Mouse (Mus musculus) ES-Bruce4 (cell line): Measurements from ENCODE around the gene Gm28372. TPM values are rescaled to one million over a fixed set of nuclear protein-coding genes. Genes with fewer than 3 reads are reported as not detected.

Experiments used
- H3K27ac ChIP-seq: 2 replicates; pipeline ENCODE4 v1.5.1; 2012; ENCODE audit warnings: low read length, inconsistent platforms; ENCODE audit not compliant: insufficient read depth
- H3K27me3 ChIP-seq: 2 replicates; pipeline ENCODE4 v1.6.1; 2012; ENCODE audit warnings: mild to moderate bottlenecking, low read length, inconsistent platforms; ENCODE audit not compliant: control insufficient read depth, poor library complexity, insufficient read depth, severe bottlenecking
- H3K36me3 ChIP-seq: 2 replicates; pipeline ENCODE4 v1.6.1; 2012; ENCODE audit warnings: inconsistent platforms, mild to moderate bottlenecking, low read length, moderate library complexity; ENCODE audit not compliant: control insufficient read depth, poor library complexity, insufficient read depth, severe bottlenecking
- H3K4me1 ChIP-seq: one replicate; pipeline ENCODE4 v1.8.1; 2011; ENCODE audit warnings: low read length; ENCODE audit not compliant: control insufficient read depth, insufficient read depth
- H3K4me3 ChIP-seq: 2 replicates; pipeline ENCODE4 v1.5.1; 2011; ENCODE audit warnings: low read depth, mild to moderate bottlenecking, low read length
- H3K9ac ChIP-seq: 2 replicates; pipeline ENCODE4 v1.6.1; 2012; ENCODE audit warnings: low read depth, mild to moderate bottlenecking, inconsistent platforms; ENCODE audit not compliant: poor library complexity, severe bottlenecking
- H3K9me3 ChIP-seq: replicated peaks from 2 replicates; pipeline ENCODE4 v1.6.1; 2012; ENCODE audit warnings: mild to moderate bottlenecking, low read length, inconsistent platforms; ENCODE audit not compliant: control insufficient read depth, poor library complexity, insufficient read depth, severe bottlenecking
- CTCF ChIP-seq: IDR thresholded peaks from one replicate; pipeline ENCODE4 v1.8.1; 2011; ENCODE audit warnings: low read depth, low read length
- EP300 ChIP-seq: IDR thresholded peaks from 2 replicates; pipeline ENCODE4 v1.6.1; 2011; ENCODE audit warnings: low read depth, low read length; ENCODE audit not compliant: insufficient read depth
- POLR2A ChIP-seq: IDR thresholded peaks from one replicate; pipeline ENCODE4 v1.8.1; 2011; ENCODE audit warnings: low read length; ENCODE audit not compliant: insufficient read depth
- polyA plus RNA-seq: library from polyadenylated mRNA; stranded (reverse); fragments of >200 nt; gene quantifications from 2 replicates; pipeline ENCODE4 v1.2.4, GENCODE M21; 2011; ENCODE audit warnings: low read depth; ENCODE audit not compliant: missing spikeins, insufficient read depth, insufficient read length

Gm28372 gene
- polyA plus RNA-seq, 1 experiment = not detected

GRCm38 (mm10) chr2:130430484-130430883 is 25.4 kb downstream of the Gm28372 start:
- Histone ChIP-seq H3K9ac (no peak overlapping the region), H3K36me3 (peaks cover 3% of the 10 kb centered on the region; the same call in 1 of the 2 replicates), H3K9me3 (no peaks in the 10 kb centered on the region), H3K27me3 (no peaks in the 10 kb centered on the region), H3K4me1 (no peaks in the 10 kb centered on the region), H3K27ac (no peak overlapping the region), H3K4me3 (no peak overlapping the region)
- no peak for TF ChIP-seq EP300
- TF ChIP-seq POLR2A = no peak
- TF ChIP-seq CTCF = no peak

- H3K36me3 ChIP-seq = peaks cover 3% of the 10 kb centered on the region; the same call in 1 of the 2 replicates
- no peak overlapping the region for H3K27ac ChIP-seq
- no peaks in the 10 kb centered on the region for H3K9me3 ChIP-seq
- H3K27me3 ChIP-seq = no peaks in the 10 kb centered on the region
- no peaks in the 10 kb centered on the region for H3K4me1 ChIP-seq
- no peak overlapping the region for H3K4me3 ChIP-seq
- TF ChIP-seq EP300 (no peak), POLR2A (no peak)
- no peak overlapping the region for H3K9ac ChIP-seq
Observed at GRCm38 (mm10) chr2:130432157-130432556, 27.1 kb downstream of the Gm28372 start.

- no peak overlapping the region for H3K27ac ChIP-seq
- no peaks in the 10 kb centered on the region for H3K9me3 ChIP-seq
- TF ChIP-seq CTCF (peak; percentile 56), EP300 (no peak)
- no peaks in the 10 kb centered on the region for H3K27me3 ChIP-seq
- no peaks in the 10 kb centered on the region for H3K4me1 ChIP-seq
- H3K36me3 ChIP-seq = peaks cover 3% of the 10 kb centered on the region
- no peak overlapping the region for H3K4me3 ChIP-seq
- H3K9ac ChIP-seq = no peak overlapping the region
Observed at GRCm38 (mm10) chr2:130433152-130433551, 28.1 kb downstream of the Gm28372 start.

GRCm38 (mm10) chr2:130436769-130437168 is 31.7 kb downstream of the Gm28372 start:
- no peak overlapping the region for H3K4me3 ChIP-seq
- no peaks in the 10 kb centered on the region for H3K4me1 ChIP-seq
- TF ChIP-seq CTCF (no peak), EP300 (no peak), POLR2A (no peak)
- H3K9me3 ChIP-seq = no peaks in the 10 kb centered on the region
- no peak overlapping the region for H3K27ac ChIP-seq
- H3K36me3 ChIP-seq = peaks cover 26% of the 10 kb centered on the region
- H3K9ac ChIP-seq = no peak overlapping the region
- H3K27me3 ChIP-seq = no peaks in the 10 kb centered on the region

GRCm38 (mm10) chr2:130438861-130439260 is 33.8 kb downstream of the Gm28372 start:
- no peak overlapping the region for H3K4me3 ChIP-seq
- H3K9me3 ChIP-seq = no peaks in the 10 kb centered on the region
- H3K27me3 ChIP-seq = no peaks in the 10 kb centered on the region
- no peak overlapping the region for H3K27ac ChIP-seq
- no peak overlapping the region for H3K9ac ChIP-seq
- H3K36me3 ChIP-seq = peaks cover 37% of the 10 kb centered on the region
- TF ChIP-seq EP300 = no peak
- no peaks in the 10 kb centered on the region for H3K4me1 ChIP-seq

GRCm38 (mm10) chr2:130439840-130440480 is 34.9 kb downstream of the Gm28372 start:
- Histone ChIP-seq H3K9me3 (no peaks in the 10 kb centered on the region), H3K36me3 (peaks cover 38% of the 10 kb centered on the region), H3K9ac (no peak overlapping the region), H3K4me1 (no peaks in the 10 kb centered on the region), H3K27me3 (no peaks in the 10 kb centered on the region), H3K27ac (no peak overlapping the region), H3K4me3 (no peak overlapping the region)
- no peak for TF ChIP-seq EP300
- TF ChIP-seq POLR2A = no peak
- TF ChIP-seq CTCF = no peak
